Mouse (Mus musculus): ENCODE data around the gene C1qtnf1.

The C1qtnf1 gene

GRCm38 (mm10) chr11:118411271-118411670, 16.7 kb upstream of the C1qtnf1 start:
- peak; percentile 65 for DNase-seq

DNA sequence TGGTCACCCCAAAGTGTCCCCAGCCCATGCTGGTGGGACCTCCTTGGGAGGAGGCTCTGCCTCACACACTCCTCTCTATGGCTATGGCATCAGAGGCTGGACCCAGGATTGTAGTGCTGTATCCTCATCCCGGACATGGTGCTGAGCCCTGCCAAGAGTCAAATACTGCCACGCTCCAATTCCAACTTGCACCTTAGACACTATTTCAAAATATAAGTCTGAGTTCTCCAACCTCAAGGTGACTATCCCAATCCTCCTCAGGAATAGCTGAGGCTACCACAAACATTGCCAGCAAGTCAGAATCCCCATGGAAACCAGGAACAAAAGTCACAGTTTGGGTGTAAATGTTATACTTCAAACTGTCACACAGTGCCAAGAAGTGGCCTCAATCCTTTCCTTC, 15.4 kb upstream of the C1qtnf1 start:
- DNase-seq = peak; percentile 44

DNA sequence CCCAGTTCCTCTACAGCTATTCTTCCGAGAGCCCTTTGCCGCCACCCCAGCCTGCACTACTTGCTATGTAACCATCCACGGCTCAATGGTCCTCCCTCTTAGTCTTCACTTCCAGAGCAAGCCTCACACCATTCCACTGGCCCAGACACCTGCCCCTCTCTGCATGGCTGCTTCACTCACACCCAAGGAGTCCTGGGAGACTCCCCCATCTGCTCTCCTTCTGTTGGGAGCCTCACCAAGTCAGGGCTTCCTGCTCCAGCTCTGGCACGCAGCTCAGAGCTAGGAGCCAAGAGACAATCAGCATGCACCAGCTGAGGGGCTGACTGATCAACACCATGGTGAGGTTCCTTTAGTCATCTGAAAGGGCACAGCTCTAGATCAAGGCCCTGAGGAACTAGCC, 14.9 kb upstream of the C1qtnf1 start:
- no peak for DNase-seq

DNA sequence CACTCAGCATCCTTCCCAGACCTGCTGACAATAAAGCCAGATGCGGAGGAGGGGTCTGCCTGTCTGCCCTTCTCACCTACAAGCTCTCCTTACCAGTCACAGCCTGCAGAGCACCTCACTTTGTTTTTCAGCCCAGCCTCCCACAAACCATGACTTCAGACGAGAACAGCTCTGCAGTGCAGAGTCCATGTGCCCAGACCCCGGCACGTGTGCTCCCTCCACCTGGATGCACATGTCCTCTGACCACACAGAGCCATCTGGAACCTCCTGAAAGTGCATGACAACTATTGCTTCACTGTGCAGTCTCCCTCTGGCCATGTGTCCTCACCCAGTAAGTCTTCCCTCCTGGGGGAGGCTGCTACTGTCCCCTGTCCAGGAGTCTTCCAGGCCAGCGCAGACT, 13.7 kb upstream of the C1qtnf1 start:
- no peak for DNase-seq

DNA sequence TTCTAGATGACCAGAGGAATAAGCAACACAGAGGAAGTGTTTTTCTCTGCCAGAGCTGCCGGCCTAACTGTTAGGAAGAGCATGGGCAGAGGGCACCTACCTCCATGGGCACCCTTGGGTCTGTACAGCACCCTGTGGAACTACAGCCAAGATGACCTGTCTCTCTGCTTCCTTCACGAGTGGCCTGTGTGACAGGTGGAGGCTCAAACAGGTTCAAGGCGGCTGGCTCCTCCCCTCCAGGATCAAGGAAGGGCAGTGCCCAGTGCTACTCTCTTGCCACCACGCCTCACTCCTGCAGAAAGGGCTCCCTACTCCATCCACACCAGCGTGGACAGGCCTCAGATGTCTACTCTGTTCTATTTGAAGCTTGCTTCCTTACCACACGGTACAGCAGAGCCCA, 12.4 kb upstream of the C1qtnf1 start:
- DNase-seq = no peak

GRCm38 (mm10) chr11:118416046-118416445, 12.0 kb upstream of the C1qtnf1 start:
- no peak for DNase-seq

DNA sequence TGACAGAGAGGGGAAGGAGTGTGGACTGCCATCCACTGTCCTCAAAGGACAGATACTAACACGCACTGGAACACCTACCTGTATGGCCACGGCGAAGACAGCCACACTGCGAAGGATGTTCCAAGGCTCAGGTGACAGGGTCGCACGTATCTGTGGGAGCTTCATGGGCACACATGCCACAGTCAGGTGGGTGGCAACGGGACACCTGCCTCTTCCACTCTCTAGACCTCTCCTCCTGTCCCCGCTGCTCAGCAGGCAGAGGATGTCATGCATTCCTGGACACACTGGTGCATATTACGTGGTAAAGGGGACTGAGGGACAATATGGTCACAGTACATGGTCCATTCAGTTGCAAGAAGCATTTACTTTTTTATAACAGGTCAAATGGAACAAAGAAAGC, 10.5 kb upstream of the C1qtnf1 start:
- no peak for DNase-seq

DNA sequence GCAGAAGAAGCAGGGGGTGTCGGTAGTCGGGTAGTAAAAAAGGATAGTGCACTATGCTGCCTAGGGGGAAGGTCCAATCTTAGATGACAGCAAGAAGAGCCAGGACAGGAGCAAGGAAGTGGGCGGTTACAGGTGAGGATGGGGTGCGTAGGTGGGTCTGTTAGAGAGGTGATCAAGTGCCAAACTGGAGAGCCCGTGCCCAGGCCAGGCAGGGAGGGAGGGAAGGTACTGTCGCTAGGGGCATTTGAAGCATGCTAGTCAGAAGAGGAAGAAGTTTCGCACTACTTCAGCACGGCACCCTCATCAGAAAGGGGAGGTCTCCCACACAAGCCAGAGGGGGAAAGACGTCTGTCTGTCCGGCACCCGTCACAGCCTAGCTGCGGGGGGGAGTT, 9.6 kb upstream of the C1qtnf1 start:
- no peak for DNase-seq

- peak; percentile 99 for DNase-seq
These were observed 9.0 kb upstream of the C1qtnf1 start, which contains the start of gene Cant1 for GRCm38 (mm10) chr11:118418834-118419504. TSS of gene Cant1 (minus strand) at chr11:118419086.

DNA sequence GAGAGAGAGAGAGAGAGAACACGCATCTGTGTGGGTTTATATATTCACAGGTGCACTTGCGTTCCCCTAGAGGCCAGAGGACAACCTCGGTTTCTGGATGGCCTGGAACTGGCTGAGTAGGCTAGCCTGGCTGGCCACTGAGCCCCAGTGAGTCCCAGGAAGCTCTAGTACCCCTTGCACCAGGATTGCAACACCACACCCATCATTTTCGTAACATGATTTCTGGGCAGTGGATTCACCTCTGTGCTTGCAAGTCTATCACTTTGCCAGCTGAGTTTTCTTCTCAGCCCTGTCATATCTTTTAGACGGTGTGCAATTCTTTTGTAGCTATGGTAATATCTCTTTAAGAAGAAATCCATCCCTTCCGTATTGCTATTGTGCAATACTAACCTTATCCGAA, 7.7 kb upstream of the C1qtnf1 start:
- no peak for DNase-seq

GRCm38 (mm10) chr11:118423266-118423971, 4.6 kb upstream of the C1qtnf1 start:
- DNase-seq = peak; percentile 86

- no peak for DNase-seq
These were observed 3.2 kb upstream of the C1qtnf1 start for GRCm38 (mm10) chr11:118424621-118425335.

- no peak for DNase-seq
These were observed 1.2 kb upstream of the C1qtnf1 start for GRCm38 (mm10) chr11:118426765-118427164.

GRCm38 (mm10) chr11:118427266-118427779, 680 bp upstream of the C1qtnf1 start:
- DNase-seq = no peak

GRCm38 (mm10) chr11:118428460-118428868, 461 bp downstream of the C1qtnf1 start:
- DNase-seq = no peak

GRCm38 (mm10) chr11:118428944-118429709, 1.1 kb downstream of the C1qtnf1 start:
- DNase-seq = peak; percentile 68

GRCm38 (mm10) chr11:118430291-118430885, 2.4 kb downstream of the C1qtnf1 start:
- DNase-seq = no peak

DNA sequence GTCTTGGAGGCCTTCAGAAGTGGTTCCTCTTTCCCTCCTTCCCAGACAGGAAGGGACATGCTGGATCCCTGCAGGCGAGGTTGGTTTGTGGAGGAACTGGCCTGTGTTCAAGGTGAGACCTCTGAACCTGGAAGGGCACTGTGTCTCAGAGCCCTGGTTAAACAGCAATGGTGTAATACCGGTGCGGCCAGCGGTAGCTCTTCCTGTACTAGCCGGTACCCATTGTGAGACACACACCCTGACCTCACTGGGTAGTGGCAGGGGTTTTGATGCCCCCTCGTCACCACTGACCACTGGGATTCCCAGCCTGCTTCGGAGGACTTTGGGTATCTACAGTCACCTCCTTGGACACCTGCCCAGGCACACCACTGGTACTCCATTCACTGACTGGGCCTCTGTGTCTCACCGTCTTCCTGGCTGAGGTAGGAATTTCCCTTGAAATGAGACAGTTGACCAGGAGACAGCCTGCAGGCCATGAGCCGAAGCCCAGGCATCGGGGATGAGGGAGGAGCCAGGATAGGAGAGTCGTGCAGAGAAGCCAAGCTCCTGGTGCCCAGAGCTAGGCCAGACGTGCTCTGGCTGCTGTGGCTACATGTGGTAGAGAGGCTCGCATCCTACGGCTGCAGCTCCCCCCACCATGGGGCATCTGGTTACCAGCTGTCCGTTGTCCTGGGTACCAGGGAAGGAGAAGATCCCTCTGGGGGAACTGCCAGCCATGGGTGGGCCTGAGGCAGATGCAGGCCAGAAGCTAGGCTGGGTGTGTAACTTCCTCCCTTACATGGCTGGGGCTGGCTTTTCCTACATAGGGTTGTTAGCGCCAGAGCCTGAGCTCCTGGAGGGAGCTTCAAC, 3.3 kb downstream of the C1qtnf1 start:
- no peak for DNase-seq

DNA sequence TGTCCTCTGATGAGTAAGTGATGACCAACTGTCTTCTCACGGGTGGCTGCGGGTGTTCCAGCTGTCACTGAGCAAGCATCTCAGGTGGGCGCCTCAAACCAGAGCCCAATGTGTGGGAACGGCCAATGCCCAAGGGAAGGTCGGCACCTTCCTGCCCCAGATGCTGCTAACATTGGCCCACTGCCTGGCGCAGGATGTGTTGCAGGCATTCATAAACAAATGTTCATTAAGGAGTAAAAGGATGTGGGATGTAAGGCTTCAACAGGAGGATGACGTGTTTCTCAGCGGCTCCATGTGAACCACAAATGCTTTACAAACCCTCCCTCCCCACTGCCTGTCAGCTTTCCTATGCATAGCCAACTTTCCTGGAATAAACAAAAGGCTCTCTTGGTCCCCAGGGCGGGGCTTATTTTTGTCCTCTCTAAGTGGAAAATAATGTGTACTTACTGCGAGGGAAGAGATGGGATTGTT, 5.4 kb downstream of the C1qtnf1 start:
- DNase-seq = peak; percentile 51

DNA sequence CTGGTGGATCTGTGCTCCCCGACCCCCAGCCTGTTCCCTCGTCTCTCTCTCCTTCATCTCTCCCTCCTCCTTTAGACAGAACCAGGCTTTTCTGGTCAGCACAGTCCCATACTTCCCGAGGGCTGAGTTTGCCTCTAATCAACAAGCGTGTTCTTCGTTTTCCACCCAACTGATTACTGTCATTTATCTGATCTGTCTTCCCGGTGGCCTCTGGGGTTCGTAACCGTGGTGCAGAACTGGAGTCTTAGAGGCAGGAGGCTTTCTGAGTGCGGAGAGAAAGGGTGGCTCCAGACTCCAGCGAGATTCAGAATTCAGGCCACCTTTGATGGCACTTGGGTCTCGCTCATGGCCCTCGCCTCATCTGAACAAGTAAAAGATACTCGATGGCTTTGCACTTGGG, 6.1 kb downstream of the C1qtnf1 start:
- DNase-seq = no peak

GRCm38 (mm10) chr11:118436471-118436935, 8.5 kb downstream of the C1qtnf1 start:
- peak; percentile 78 for DNase-seq

Measured in kidney, postnatal 14 days (tissue).